Mouse (Mus musculus) right cerebral cortex, postnatal 4 days (tissue): ENCODE results near the gene Slc24a1.

Source experiments
- DNase-seq: peaks from one replicate; pipeline ENCODE4 v3.0.0-alpha.2; 2022

Gene Slc24a1

GRCm38 (mm10) chr9:64936508-64936907, 14.9 kb downstream of the Slc24a1 start:
- peak; percentile 51 for DNase-seq

- no peak for DNase-seq
Measured at GRCm38 (mm10) chr9:64934015-64934754, 17.2 kb downstream of the Slc24a1 start.

DNA sequence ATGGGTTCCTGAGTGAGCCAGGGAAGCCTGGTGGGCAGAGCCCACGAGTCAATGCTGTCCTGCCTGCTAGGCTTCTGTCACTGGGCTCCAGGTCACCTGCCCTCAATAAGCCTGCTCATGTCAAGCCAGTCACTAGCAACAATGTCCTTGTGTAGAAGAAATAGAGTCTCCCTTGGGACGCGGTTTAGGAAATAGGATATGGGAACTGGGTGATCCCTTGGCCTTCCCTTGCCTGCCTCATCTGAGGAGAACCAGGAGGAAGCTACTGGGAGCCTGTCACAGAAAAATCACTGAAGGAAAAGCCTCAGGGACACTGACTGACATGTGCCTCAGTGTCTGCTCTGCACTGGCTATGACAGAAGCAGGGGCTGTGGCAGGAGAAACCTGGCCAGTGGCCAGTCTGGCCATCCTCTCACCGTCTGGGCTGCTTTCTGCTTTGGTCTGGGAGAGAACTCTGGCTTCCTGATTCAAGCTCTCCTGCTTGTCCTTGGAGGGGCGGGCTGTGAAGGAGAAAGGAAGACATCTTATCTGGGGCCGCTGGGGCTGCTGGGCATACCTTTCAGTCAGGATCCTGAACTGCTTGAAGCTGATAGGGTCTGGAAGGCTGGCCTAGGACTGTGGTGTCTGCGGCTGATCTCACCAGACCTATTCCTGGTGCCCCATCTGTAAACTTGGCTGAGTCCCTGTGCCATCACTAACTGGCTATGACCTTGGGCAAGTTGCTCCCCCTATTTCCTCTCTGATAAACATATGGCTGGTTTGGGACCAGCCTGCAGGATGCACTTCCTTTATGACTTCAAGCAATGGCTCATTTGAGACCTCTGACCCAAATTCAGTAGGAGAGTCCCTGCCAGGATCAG, 19.4 kb downstream of the Slc24a1 start:
- no peak for DNase-seq

GRCm38 (mm10) chr9:64930256-64930655, 21.2 kb downstream of the Slc24a1 start:
- no peak for DNase-seq

GRCm38 (mm10) chr9:64926201-64926991, 25.0 kb downstream of the Slc24a1 start:
- peak; percentile 70 for DNase-seq

DNA sequence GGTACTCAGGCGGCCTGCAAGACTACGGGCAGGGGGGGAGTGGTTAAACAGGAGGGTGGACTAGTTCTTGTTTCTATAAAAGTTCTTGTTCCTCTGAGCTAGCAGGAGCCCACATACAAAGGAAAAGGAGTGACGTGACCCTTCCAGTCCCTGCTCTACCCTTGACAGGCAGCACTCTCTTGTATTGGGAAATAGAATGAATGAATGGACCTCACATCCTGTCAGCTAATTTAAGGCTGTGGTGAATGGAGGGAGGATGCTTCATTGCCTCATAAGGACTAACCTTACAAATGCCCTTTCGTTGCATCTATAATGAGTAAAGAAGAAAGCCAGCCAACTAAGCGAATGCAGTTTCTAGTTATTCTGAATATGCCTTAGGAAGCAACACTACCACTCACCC, 25.6 kb downstream of the Slc24a1 start:
- no peak for DNase-seq

GRCm38 (mm10) chr9:64918560-64918959, 32.8 kb downstream of the Slc24a1 start:
- no peak for DNase-seq

DNA sequence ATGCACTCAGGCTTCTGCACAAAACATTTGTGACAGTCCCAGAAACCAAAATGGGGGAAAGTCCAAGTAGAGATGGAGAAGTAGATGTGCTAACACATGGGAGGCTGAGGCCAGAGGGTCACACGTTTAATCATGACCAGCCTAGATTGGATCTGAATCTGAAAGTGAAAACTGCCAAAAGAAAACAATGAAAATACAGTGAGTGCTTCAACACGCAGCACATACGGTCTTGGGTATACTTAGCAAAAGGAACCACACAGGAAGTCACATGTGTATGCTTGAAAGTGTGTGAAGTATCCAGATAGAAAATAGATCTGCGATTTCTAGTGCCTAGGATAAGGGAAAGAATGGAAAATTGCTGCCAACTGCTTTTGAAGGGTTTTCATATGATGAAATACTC, 36.8 kb downstream of the Slc24a1 start:
- DNase-seq, result no peak

GRCm38 (mm10) chr9:64913973-64914372, 37.4 kb downstream of the Slc24a1 start:
- DNase-seq, result no peak

GRCm38 (mm10) chr9:64913406-64913805, 38.0 kb downstream of the Slc24a1 start:
- no peak for DNase-seq

DNA sequence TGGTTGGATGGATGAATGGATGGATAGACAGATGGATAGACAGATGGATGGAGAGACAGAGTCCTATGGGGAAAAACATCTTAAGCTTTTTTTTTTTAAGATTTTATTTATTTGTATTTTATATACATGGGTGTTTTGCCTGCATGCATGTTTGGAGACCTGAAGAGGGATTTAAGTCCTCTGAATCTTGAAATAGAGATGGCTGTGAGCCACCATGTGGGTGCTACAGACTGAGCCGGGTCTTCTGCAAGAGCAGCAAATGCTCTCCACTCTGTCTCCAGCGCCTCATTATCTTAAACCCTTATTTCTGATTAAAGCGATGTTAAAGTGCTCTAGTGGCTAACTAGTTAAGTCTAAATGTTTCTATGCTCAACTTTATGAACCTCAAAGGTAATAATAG, 44.0 kb downstream of the Slc24a1 start:
- no peak for DNase-seq

GRCm38 (mm10) chr9:64904917-64905640, 46.3 kb downstream of the Slc24a1 start:
- DNase-seq, result no peak

DNA sequence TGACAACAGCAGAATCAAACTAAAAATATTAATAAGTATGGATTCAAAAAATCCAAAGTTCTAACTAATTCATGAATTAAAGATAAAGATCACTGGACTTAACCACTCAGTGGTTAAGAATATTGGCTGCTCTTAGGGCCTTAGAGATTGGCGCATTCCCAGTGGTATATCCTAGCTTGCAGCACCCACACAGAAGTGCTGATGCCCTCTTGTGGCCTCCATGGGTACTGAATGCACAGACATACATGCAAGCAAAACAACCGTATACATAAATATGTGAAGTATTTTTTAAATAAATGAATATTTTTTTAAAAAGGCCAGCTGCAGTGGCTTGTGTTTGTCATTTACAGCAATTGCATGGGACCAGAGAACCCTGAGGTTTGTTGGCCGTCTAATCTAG, 48.0 kb downstream of the Slc24a1 start:
- peak; percentile 82 for DNase-seq

GRCm38 (mm10) chr9:64902866-64903265, 48.5 kb downstream of the Slc24a1 start:
- no peak for DNase-seq

DNA sequence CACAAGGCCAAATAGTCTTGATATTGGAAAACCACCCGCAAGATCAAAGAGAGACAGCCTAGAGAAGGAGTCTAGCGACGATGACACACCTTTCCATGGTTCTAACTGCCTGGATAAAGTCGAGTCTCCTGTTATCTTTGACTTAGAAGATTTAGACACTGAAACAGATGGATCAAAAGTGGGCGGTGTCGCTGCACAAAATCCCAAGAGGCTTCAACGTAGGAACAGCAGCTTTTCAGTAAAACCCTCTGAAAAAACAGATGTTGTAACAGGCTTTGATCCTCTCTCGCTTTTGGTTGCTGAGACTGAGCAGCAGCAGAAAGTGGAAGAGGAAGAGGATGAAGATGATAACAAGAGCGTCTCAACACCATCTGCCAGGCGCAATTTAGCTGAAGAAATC, 54.8 kb downstream of the Slc24a1 start:
- DNase-seq, result no peak

GRCm38 (mm10) chr9:64886008-64886407, 65.4 kb downstream of the Slc24a1 start:
- DNase-seq, result no peak
